Mouse (Mus musculus) CH12.LX (cell line): ENCODE data around the gene 2200002D01Rik. TPM values are rescaled to one million over a fixed set of nuclear protein-coding genes. Genes with fewer than 3 reads are reported as not detected.

Experiments
- DNase-seq: peaks from one replicate; pipeline ENCODE4 v3.0.0-alpha.2; 2013; ENCODE audit errors: extremely low read depth
- H3K27ac ChIP-seq: 2 replicates; pipeline ENCODE4 v1.5.1; 2012; ENCODE audit warnings: low read depth, mild to moderate bottlenecking, control low read depth, moderate library complexity; ENCODE audit not compliant: insufficient read depth
- H3K27me3 ChIP-seq: replicated peaks from 2 replicates; pipeline ENCODE3; 2012; ENCODE audit warnings: inconsistent platforms
- H3K36me3 ChIP-seq, 2 experiments: replicated peaks in 1 of 2; 2 replicates each; pipeline versions ENCODE3 to v1.6.1; 2012; ENCODE audit warnings: inconsistent platforms in 1 of 2, low read length in 1 of 2, mild to moderate bottlenecking in 1 of 2, mixed read lengths in 1 of 2, moderate library complexity in 1 of 2; ENCODE audit not compliant: control insufficient read depth in 1 of 2, insufficient read depth in 1 of 2
- H3K4me1 ChIP-seq, 2 experiments: 2 replicates each; pipeline ENCODE4 v1.6.1; 2012; ENCODE audit warnings: inconsistent platforms in 1 of 2, moderate library complexity in 1 of 2; ENCODE audit not compliant: insufficient read depth in 2 of 2, control insufficient read depth in 1 of 2
- H3K4me2 ChIP-seq: 2 replicates; pipeline ENCODE4 v1.6.1; 2012; ENCODE audit warnings: low read depth, mild to moderate bottlenecking, control low read depth; ENCODE audit not compliant: poor library complexity, insufficient read depth, severe bottlenecking
- H3K4me3 ChIP-seq, 3 experiments: fragments of 150-350 bp in 1 of 3; sonication (generic) in 1 of 3; replicated peaks in 1 of 3; 2 replicates each; pipeline versions ENCODE3 to v1.5.1; 2011 to 2012; ENCODE audit warnings: low read depth in 2 of 3, low read length in 2 of 3, mild to moderate bottlenecking in 2 of 3, moderate library complexity in 2 of 3, control low read depth in 1 of 3, improper control_type of control experiment in 1 of 3, inconsistent platforms in 1 of 3, mixed read lengths in 1 of 3; ENCODE audit not compliant: poor library complexity in 1 of 3
- H3K79me2 ChIP-seq: replicated peaks from 2 replicates; pipeline ENCODE4 v1.6.1; 2012; ENCODE audit warnings: mild to moderate bottlenecking, moderate library complexity; ENCODE audit not compliant: control insufficient read depth, poor library complexity, insufficient read depth, severe bottlenecking; ENCODE audit errors: extremely low read depth
- H3K9ac ChIP-seq: 2 replicates; pipeline ENCODE4 v1.6.1; 2012; ENCODE audit warnings: low read depth, mild to moderate bottlenecking, control low read depth, moderate library complexity; ENCODE audit not compliant: insufficient read depth
- H3K9me3 ChIP-seq: replicated peaks from 2 replicates; pipeline ENCODE3; 2012; ENCODE audit warnings: low read length, inconsistent platforms, mixed read lengths
- CHD1 ChIP-seq: IDR thresholded peaks from 2 replicates; pipeline ENCODE4 v1.6.1; 2012; ENCODE audit warnings: low read depth, low read length, improper control_type of control experiment, inconsistent platforms
- E2F4 ChIP-seq: IDR thresholded peaks from 2 replicates; pipeline ENCODE4 v1.6.1; 2011; ENCODE audit warnings: low read depth, low read length, improper control_type of control experiment; ENCODE audit not compliant: insufficient replicate concordance
- ETS1 ChIP-seq: conservative IDR thresholded peaks from 2 replicates; pipeline ENCODE4 v1.6.1; 2012; ENCODE audit warnings: low read depth, mild to moderate bottlenecking, inconsistent platforms, low read length, improper control_type of control experiment, moderate library complexity
- JUN ChIP-seq: IDR thresholded peaks from 2 replicates; pipeline ENCODE4 v1.6.1; 2011; ENCODE audit warnings: low read depth, mild to moderate bottlenecking, low read length, improper control_type of control experiment, moderate library complexity; ENCODE audit not compliant: insufficient read depth
- KAT2A ChIP-seq: IDR thresholded peaks from 2 replicates; pipeline ENCODE4 v1.6.1; 2012; ENCODE audit warnings: low read length, improper control_type of control experiment, inconsistent platforms; ENCODE audit not compliant: insufficient replicate concordance
- MAFK ChIP-seq: IDR thresholded peaks from 2 replicates; pipeline ENCODE4 v1.6.1; 2011; ENCODE audit warnings: low read length, improper control_type of control experiment; ENCODE audit not compliant: insufficient replicate concordance
- MAX ChIP-seq: IDR thresholded peaks from 2 replicates; pipeline ENCODE4 v1.6.1; 2011; ENCODE audit warnings: low read length, improper control_type of control experiment
- NELFE ChIP-seq: IDR thresholded peaks from 2 replicates; pipeline ENCODE4 v1.6.1; 2011; ENCODE audit warnings: low read depth, low read length, improper control_type of control experiment
- NRF1 ChIP-seq: IDR thresholded peaks from 2 replicates; pipeline ENCODE4 v1.6.1; 2014; ENCODE audit warnings: low read depth, mild to moderate bottlenecking, inconsistent platforms, low read length, improper control_type of control experiment, moderate library complexity
- SMC3 ChIP-seq: IDR thresholded peaks from 2 replicates; pipeline ENCODE4 v1.6.1; 2011; ENCODE audit warnings: low read depth, low read length, improper control_type of control experiment
- TBP ChIP-seq: conservative IDR thresholded peaks from 2 replicates; pipeline ENCODE4 v1.6.1; 2011; ENCODE audit warnings: low read depth, low read length, improper control_type of control experiment
- UBTF ChIP-seq: IDR thresholded peaks from 2 replicates; pipeline ENCODE4 v1.6.1; 2012; ENCODE audit warnings: low read depth, mild to moderate bottlenecking, inconsistent platforms, low read length, improper control_type of control experiment, moderate library complexity
- USF1 ChIP-seq: IDR thresholded peaks from 2 replicates; pipeline ENCODE4 v1.6.1; 2014; ENCODE audit warnings: low read depth, mild to moderate bottlenecking, inconsistent platforms, low read length, improper control_type of control experiment
- ZKSCAN1 ChIP-seq: IDR thresholded peaks from 2 replicates; pipeline ENCODE4 v1.6.1; 2012; ENCODE audit warnings: low read depth, inconsistent platforms, low read length, improper control_type of control experiment, borderline replicate concordance
- ZMIZ1 ChIP-seq: IDR thresholded peaks from 2 replicates; pipeline ENCODE4 v1.6.1; 2012; ENCODE audit warnings: low read depth, mild to moderate bottlenecking, inconsistent platforms, low read length, improper control_type of control experiment
- dilution Hi-C: fragments of 300-500 bp; cut with MboI; formaldehyde crosslinking; loops from 2 replicates; pipeline ENCODE4 v1.14.3; 2020; ENCODE audit warnings: low sequenced_read_pairs; ENCODE audit not compliant: extremely low pct_unique_long_range_greater_than_20kb, extremely low pct_ligation_motif_present
- in situ Hi-C: fragments of 300-500 bp; cut with MboI; formaldehyde crosslinking; loops from 3 replicates; pipeline ENCODE4 v1.14.3; 2019; ENCODE audit warnings: low sequenced_read_pairs, low pct_ligation_motif_present, low pct_unique_long_range_greater_than_20kb, mixed read lengths
- polyA plus RNA-seq: library from polyadenylated mRNA; unstranded; fragments of >175 nt; gene quantifications from 2 replicates; pipeline ENCODE4 v1.2.1, GENCODE M21; 2012; ENCODE audit warnings: low read depth; ENCODE audit not compliant: insufficient read length
- total RNA-seq, 2 experiments: library from RNA; depleted of rRNA; stranded (reverse); fragments of 300-350 nt in 1 of 2; fragments of >200 nt in 1 of 2; gene quantifications; 2 replicates each; pipeline ENCODE4 v1.2.3; 2012 to 2014

The 2200002D01Rik gene
- total and polyA plus RNA-seq, 3 experiments: 5.8 TPM; not detected in 2

DNA sequence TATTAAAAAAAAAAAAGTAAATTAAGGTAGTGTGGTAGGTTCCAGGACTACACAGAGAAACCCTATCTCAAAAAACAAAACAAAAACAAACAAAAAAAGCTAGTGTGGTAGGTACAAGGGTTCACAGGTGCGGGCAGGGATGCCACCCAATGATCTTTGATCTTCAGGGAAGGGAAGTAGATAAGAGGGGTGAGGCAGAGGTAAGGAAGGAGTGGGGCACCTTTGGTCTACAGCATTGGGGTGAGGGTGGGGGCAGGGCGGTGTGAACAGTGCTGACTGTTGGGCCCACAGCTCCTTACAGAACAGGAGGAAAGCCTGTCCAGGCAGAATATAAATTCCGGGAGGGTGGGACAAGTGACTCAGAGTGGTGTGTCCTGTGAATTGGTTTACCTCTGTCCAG lies 2.9 kb upstream of the 2200002D01Rik start:
- DNase-seq: no peak

DNA sequence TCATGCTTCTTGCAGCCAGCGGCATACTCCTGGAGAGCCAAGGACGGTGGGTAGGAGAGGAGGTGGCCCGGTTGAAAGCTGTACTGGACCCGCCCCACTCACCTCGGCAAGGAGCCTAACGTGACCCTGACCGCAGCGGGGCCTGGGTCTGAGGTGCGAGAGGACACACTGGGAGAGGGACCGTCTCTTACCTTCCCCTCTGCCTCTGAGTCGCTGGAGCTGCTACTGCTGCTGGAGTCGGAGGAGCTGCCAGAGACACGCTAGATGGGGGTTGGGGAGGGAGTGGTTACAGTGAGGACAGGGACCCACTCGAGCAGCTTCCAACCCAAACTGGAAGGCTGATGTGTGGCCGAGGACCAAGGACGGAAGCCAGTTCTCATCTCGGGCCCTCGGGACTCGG lies 560 bp downstream of the 2200002D01Rik start:
- H3K9ac ChIP-seq: no peak overlapping the region
- in situ Hi-C loops (loop anchor here (5.0 kb wide), 1 partner anchor 35 kb away; the partner anchor contains the start of gene Catsperg1), dilution Hi-C loops (no loop called here)
- peaks cover 0 to 2% of the 10 kb centered on the region in 2 experiments; a peak in 1 of 4 replicates for H3K4me1 ChIP-seq
- no peak overlapping the region for H3K4me2 ChIP-seq
- no peak overlapping the region for H3K27ac ChIP-seq
- no peaks in the 10 kb centered on the region for H3K27me3 ChIP-seq
- H3K4me3 ChIP-seq: no peak overlapping the region
- DNase-seq: no peak
- peaks cover 29 to 58% of the 10 kb centered on the region in 2 experiments for H3K36me3 ChIP-seq
- TF ChIP-seq SMC3: no peak
- no peak for TF ChIP-seq TBP
- no peaks in the 10 kb centered on the region for H3K9me3 ChIP-seq
- no peaks in the 10 kb centered on the region for H3K79me2 ChIP-seq

More for the DNA sequence above, 2.9 kb upstream of the 2200002D01Rik start:
- TF ChIP-seq NELFE: no peak
- no peak for TF ChIP-seq ZKSCAN1
- no peak for TF ChIP-seq E2F4
- no peak for TF ChIP-seq UBTF
- TF ChIP-seq USF1: no peak
- no peak for TF ChIP-seq KAT2A
- TF ChIP-seq MAFK: no peak
- TF ChIP-seq MAX: no peak
- no peak for TF ChIP-seq JUN
- no peak for TF ChIP-seq NRF1
- TF ChIP-seq TBP: no peak
- TF ChIP-seq ETS1: no peak
- no peak for TF ChIP-seq ZMIZ1
- TF ChIP-seq CHD1: no peak
- H3K4me3 ChIP-seq: no peak overlapping the region
- H3K9ac ChIP-seq: no peak overlapping the region
- in situ Hi-C loops (no loop called here), dilution Hi-C loops (no loop called here)
- no peaks in the 10 kb centered on the region for H3K9me3 ChIP-seq
- no peaks in the 10 kb centered on the region for H3K79me2 ChIP-seq
- peaks cover 0 to 3% of the 10 kb centered on the region in 2 experiments; a peak in 1 of 4 replicates for H3K4me1 ChIP-seq
- no peak overlapping the region for H3K4me2 ChIP-seq
- H3K36me3 ChIP-seq: peaks cover 13 to 28% of the 10 kb centered on the region in 2 experiments
- H3K27ac ChIP-seq: no peak overlapping the region
- no peaks in the 10 kb centered on the region for H3K27me3 ChIP-seq
